ENCODE assay signal across 25 mouse cellular contexts in genomic region chr1:159769948-159770347, GRCm38 (mm10).
DNase-seq lines count a peak whose midpoint lies in the region; ATAC-seq and TF ChIP-seq lines count a peak whose summit lies in the region.
"Had no signal": no experiment of that assay in that cellular context is flagged by ENCODE, and none has a peak within 500 bp of the region (broad histone marks: within the 10 kb centered on the region; RNA-seq: fewer than 3 reads in every experiment).

No protein-coding gene starts in this region.

- no peaks in the 10 kb centered on the region for H3K9me3 ChIP-seq in midbrain, embryonic 11.5 days (ENCODE audit: control insufficient read depth, low read length)
- no peaks in the 10 kb centered on the region for H3K9me3 ChIP-seq in midbrain, postnatal 0 days (ENCODE audit: low read length)
- H3K9me3 ChIP-seq: forebrain, embryonic 10.5 days; forebrain, embryonic 13.5 days; heart, embryonic 10.5 days; heart, embryonic 13.5 days; hindbrain, embryonic 12.5 days had no signal

- no peak overlapping the region for H3K4me3 ChIP-seq in midbrain, embryonic 11.5 days (ENCODE audit: low read depth, low read length)
- H3K4me3 ChIP-seq in midbrain, postnatal 0 days (ENCODE audit: low read depth, low read length): no peak overlapping the region
- H3K4me3 ChIP-seq: forebrain, embryonic 10.5 days; forebrain, embryonic 13.5 days; heart, adult 2 months; heart, embryonic 10.5 days; heart, embryonic 13.5 days; hindbrain, embryonic 12.5 days had no signal

- DNase-seq in cerebellum, postnatal 10 days: peak; percentile 40 to 46
- no peak for DNase-seq in cerebellum, adult 9-11 months
- DNase-seq in midbrain, embryonic 11.5 days (ENCODE audit: low spot score, missing footprints): no peak
- no peak for DNase-seq in midbrain, postnatal 0 days (ENCODE audit: low spot score)
- peak; percentile 31 for DNase-seq in brain, embryonic 14.5 days (ENCODE audit: low read depth)
- DNase-seq in retina, embryonic 14.5 days (ENCODE audit: low spot score): peak; percentile 67
- DNase-seq in embryo, embryonic 11 days: no peak
- no peak for DNase-seq in ovary, postnatal 10 days (ENCODE audit: low spot score)
- DNase-seq: adrenal gland, adult 8-10 months; adrenal gland, postnatal 25 days; cerebellum, adult 18-20 months; cerebellum, adult 9-10 months; cerebellum, postnatal 36 days; gastrocnemius, postnatal 10 days; gastrocnemius, postnatal 36 days; heart, adult 2 months; heart, postnatal 14 days; heart, postnatal 4 days had no signal

- H3K27me3 ChIP-seq in midbrain, embryonic 11.5 days (ENCODE audit: control insufficient read depth, insufficient read depth, low read length): no peaks in the 10 kb centered on the region
- no peaks in the 10 kb centered on the region for H3K27me3 ChIP-seq in midbrain, postnatal 0 days (ENCODE audit: insufficient read depth, low read length)
- H3K27me3 ChIP-seq: forebrain, embryonic 13.5 days; hindbrain, embryonic 12.5 days had no signal

- H3K27ac ChIP-seq in midbrain, embryonic 11.5 days (ENCODE audit: low read depth, low read length): no peak overlapping the region
- H3K27ac ChIP-seq in midbrain, postnatal 0 days (ENCODE audit: low read depth, low read length): no peak overlapping the region
- H3K27ac ChIP-seq: forebrain, embryonic 10.5 days; forebrain, embryonic 13.5 days; heart, adult 2 months; heart, embryonic 10.5 days; heart, embryonic 13.5 days; hindbrain, embryonic 12.5 days had no signal

- no peak overlapping the region for H3K4me2 ChIP-seq in midbrain, embryonic 11.5 days
- H3K4me2 ChIP-seq in midbrain, postnatal 0 days (ENCODE audit: low read depth, low read length, poor library complexity, severe bottlenecking): no peak overlapping the region
- H3K4me2 ChIP-seq: forebrain, embryonic 13.5 days; heart, embryonic 13.5 days; hindbrain, embryonic 12.5 days had no signal

- no peaks in the 10 kb centered on the region for H3K36me3 ChIP-seq in midbrain, embryonic 11.5 days (ENCODE audit: control insufficient read depth, insufficient read depth, low read length)
- no peaks in the 10 kb centered on the region for H3K36me3 ChIP-seq in midbrain, postnatal 0 days (ENCODE audit: insufficient read depth, low read length)
- H3K36me3 ChIP-seq: forebrain, embryonic 10.5 days; heart, embryonic 10.5 days; heart, embryonic 13.5 days; hindbrain, embryonic 12.5 days had no signal

- TF ChIP-seq POLR2A in brain, embryonic 14.5 days (IDR thresholded peaks at IDR 0.05; ENCODE audit: borderline replicate concordance, extremely low read depth, insufficient read depth, insufficient read length, poor library complexity, severe bottlenecking): no peak

- no peak for TF ChIP-seq CTCF in midbrain, postnatal 0 days (IDR thresholded peaks at IDR 0.05)
- TF ChIP-seq CTCF in brain, embryonic 14.5 days (IDR thresholded peaks at IDR 0.05; ENCODE audit: borderline replicate concordance, extremely low read depth, insufficient read depth, insufficient read length): no peak

- ATAC-seq in midbrain, embryonic 11.5 days (ENCODE audit: low FRiP score): 0 out of 2 replicates have a peak, but pooled peaks have one; percentile 45
- ATAC-seq in midbrain, postnatal 0 days (ENCODE audit: low FRiP score): no peak
- ATAC-seq: activated CD4-positive, CD25-positive, alpha-beta regulatory T cell, adult 4 months; forebrain, embryonic 13.5 days; forebrain, embryonic 16.5 days had no signal

- H3K9ac ChIP-seq in midbrain, embryonic 11.5 days (ENCODE audit: low read length): no peak overlapping the region
- H3K9ac ChIP-seq in midbrain, postnatal 0 days (replicated peaks; ENCODE audit: low read length, poor library complexity, severe bottlenecking): no peak overlapping the region
- H3K9ac ChIP-seq: forebrain, embryonic 13.5 days; heart, embryonic 13.5 days; hindbrain, embryonic 12.5 days had no signal

- WGBS in midbrain, embryonic 11.5 days: 48% methylated on average over 6 of the region's 6 CpGs
- WGBS in midbrain, postnatal 0 days: 33% methylated on average over 6 of the region's 6 CpGs

- peaks cover 2% of the 10 kb centered on the region; the same call in 1 of the 2 replicates for H3K4me1 ChIP-seq in midbrain, embryonic 11.5 days (ENCODE audit: control insufficient read depth, insufficient read depth, low read length)
- no peaks in the 10 kb centered on the region for H3K4me1 ChIP-seq in midbrain, postnatal 0 days (ENCODE audit: insufficient read depth, low read length)
- H3K4me1 ChIP-seq: heart, embryonic 10.5 days; heart, embryonic 13.5 days had no signal

Comparison
In these comparisons a context has a peak if more than half of its experiments do, and no peak if none do; other contexts are left out.
1. DNase-seq: peak in cerebellum, postnatal 10 days (2 of 2), brain, embryonic 14.5 days (single experiment) and retina, embryonic 14.5 days (single experiment); none in cerebellum, adult 9-11 months (single experiment), midbrain, embryonic 11.5 days (single experiment), midbrain, postnatal 0 days (single experiment), embryo, embryonic 11 days (single experiment) and ovary, postnatal 10 days (single experiment).